Mouse (Mus musculus): ENCODE data around the gene Myl4.

Gene Myl4

GRCm38 (mm10) chr11:104604192-104604591 lies 53.7 kb downstream of the Myl4 start:
- DNase-seq (ENCODE audit: extremely low read depth, low read depth): no peak

DNA sequence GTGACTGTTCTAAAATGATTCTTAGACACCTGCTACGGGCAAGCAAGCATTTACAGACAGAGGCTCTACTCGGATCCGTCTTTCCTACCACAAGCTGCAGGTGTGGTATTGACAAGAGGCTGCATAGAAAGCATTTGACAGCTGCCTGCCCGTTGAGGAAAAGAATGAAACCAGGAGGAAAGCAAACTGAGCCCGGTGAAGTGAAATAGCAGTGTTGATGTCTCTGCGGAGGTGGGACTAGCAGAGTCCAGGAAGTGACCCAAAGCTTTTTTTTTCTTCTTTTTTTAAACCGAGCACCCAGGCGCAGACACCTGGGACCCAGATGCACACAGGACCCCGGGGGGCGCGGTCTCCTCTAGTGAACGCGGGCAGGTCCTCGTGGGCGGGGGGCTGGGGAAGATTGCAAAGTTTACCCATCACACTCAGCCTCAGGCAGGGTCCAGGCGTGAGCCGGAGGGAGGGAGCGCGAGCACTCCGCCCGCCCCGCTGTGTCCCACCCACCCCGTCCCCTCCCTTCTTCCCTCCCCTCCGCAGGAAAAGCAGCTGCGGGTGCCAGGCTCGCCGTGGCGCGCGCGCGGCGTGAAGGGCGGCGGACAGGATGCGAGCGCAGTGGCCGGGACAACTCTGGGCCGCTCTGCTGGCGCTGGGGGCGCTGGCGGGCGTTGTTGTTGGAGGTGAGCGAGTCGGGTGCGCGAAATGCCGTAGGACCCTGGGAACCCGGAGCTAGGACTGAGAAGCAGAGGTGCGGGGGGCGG lies 57.2 kb downstream of the Myl4 start, which contains the start of gene Itgb3:
Gene Itgb3 (plus strand): TSS at position 510 of the 755 bp plus-strand sequence.
- DNase-seq (ENCODE audit: extremely low read depth, low read depth): no peak

DNA sequence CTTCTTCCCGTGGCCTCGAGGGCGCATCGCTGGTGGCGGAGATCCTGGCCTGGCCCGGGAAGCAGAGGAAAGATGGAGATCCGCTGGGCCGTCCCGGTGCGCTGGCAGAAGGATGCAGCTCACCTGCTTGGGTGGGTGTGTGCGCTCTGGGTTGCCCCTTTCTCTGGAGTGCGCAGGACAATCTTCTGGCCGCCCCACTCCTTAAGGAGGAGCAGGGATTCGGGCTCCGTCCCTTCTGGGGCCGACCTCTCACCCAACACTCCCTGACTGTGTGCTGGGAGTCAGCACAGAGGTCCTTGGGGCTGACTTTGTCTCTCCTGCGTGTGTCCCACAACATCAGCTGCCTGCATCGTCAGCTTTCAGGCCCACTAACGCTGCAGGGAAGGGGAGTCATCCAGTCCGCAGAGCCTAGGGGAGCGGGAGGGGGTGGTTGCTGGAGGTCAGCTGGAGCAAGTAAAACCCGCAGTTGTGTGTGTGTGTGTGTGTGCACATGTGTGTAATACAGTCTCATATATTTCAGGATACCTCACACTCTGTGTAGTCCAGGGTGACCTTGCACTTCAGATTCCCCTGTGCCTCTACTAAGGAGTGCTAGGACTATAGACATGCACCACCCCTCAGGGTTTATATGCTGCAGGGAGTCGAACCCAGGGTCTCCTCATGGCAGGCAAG lies 57.9 kb downstream of the Myl4 start:
- DNase-seq (ENCODE audit: extremely low read depth, low read depth): no peak

DNA sequence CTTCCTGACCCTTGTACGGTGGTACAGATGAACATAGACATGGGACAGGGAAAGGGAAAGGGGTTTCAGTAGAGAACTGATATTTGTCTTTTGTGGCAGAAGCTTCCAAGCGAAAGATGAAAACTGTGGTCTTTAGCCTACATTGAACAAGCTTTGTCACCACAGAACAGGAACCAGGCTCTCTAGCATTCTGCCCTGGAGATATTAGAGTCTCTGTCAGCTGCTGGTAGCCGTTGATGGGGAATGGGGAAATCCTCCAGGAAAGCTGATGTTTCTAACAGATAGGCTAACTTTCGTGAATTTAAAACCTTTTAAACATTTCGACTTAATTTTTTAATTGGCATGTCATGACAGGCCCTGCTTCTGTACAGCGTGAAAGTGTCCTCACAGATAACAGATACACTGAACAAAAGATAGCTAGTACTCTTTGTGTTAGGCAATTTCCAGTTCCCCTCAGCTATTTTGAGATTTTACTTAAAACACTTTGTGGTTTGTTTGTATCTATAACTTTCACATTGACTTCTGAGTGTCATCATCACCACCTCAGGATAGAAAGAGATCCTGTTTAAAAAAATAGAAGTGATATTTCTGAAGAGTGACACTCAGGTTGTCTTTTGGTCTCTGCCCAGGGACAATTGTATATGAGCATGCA lies 58.7 kb downstream of the Myl4 start:
- peak; percentile 83 for DNase-seq (ENCODE audit: extremely low read depth, low read depth)

GRCm38 (mm10) chr11:104609733-104610132 lies 59.3 kb downstream of the Myl4 start:
- no peak for DNase-seq (ENCODE audit: extremely low read depth, low read depth)

- peak; percentile 80 for DNase-seq (ENCODE audit: extremely low read depth, low read depth)
Measured at GRCm38 (mm10) chr11:104611579-104612151, 61.2 kb downstream of the Myl4 start.

DNA sequence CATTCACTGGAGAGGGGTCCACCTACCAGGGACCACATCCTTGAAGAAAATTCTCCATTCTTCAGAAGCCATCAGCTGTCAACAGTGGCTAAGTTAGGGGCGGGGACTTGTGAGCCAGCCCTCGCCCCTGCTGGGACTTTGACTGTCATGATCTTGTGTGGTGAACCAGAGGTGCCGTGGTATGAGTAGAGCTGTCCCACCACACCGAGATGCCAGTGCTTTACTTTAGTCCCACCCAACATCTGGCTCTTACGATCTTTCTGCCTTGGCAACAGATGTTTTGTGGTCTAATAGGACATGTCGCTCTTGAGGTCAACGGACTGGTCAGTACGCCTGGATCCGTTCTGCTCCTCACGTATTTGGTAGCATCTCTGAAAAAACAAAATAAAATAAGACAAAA lies 63.1 kb downstream of the Myl4 start:
- DNase-seq (ENCODE audit: extremely low read depth, low read depth): no peak

DNA sequence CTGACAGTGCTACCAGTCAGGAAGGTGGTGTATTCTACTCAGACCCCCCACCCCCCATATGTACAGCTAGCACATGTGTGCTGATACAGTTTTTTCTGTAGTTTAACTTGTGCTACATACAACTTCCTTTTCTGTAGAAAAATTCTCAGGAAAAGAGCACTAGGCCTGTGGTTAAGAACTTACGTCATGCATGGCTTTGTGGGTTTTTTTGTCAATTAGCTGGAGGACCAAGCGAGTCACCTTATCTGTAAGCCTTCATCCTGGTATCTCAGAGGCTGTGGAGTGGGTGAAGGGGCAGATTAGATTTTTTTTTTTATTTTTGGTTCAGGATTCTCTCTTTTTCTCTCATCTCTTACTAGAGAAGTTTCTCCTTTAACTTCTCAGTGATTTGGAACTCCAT lies 63.7 kb downstream of the Myl4 start:
- DNase-seq (ENCODE audit: extremely low read depth, low read depth): peak; percentile 70

- DNase-seq (ENCODE audit: extremely low read depth, low read depth): no peak
Measured at GRCm38 (mm10) chr11:104616182-104616581, 65.7 kb downstream of the Myl4 start.

DNA sequence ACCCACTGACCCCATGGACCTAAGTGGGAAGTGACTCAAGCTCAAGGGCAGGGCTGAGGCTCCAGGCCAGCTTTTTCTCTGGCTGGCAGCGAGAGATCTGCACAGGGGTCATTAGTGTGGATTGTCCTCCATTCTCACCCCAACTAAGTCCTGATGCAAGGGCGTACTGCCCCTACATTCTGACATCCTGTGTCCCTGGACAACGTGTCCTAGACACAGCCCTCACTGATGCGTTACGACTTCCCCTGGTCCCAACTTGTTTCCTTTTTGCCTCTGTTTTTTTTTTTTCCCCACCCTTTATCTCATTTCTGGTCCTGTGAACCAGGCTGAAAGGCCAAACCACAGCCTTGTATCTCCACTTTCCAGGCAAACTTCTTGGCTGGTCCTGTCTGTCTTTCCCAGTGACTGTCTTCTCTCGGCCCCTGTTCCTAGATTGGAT lies 68.2 kb downstream of the Myl4 start:
- DNase-seq (ENCODE audit: extremely low read depth, low read depth): peak; percentile 62

GRCm38 (mm10) chr11:104619084-104620022 lies 68.9 kb downstream of the Myl4 start:
- DNase-seq (ENCODE audit: extremely low read depth, low read depth): no peak

- no peak for DNase-seq (ENCODE audit: extremely low read depth, low read depth)
Measured at GRCm38 (mm10) chr11:104622040-104622962, 71.8 kb downstream of the Myl4 start.

DNA sequence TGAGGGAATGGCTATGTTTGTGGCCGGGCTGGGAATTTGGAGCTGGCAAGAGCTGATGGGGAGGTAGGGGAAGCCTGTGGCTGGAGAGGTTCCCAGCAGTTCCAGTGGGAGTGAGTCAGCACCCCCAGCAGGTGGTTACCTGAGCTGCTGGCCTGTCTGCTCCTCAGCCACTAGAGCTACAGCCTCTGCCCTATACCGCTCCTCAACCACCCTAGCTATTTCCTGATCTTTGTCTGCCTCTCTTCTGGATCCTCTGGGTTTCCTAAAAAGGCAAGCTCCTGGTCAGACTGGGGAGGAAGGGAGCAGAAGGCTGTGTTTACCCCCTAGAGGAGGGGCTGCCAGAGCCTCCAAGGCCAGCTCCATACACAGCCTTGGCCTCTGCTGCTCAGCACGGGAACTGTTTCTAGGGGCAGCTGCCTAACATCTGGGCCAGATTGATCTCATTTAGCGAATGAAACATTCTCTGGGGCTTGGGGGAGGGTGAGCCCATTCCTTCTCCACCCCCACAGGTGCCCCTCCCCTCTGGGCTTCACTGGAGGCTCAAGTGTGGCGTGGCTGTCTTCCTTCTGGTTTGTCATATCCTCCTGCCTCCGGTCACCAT lies 74.4 kb downstream of the Myl4 start:
- no peak for DNase-seq (ENCODE audit: extremely low read depth, low read depth)

DNA sequence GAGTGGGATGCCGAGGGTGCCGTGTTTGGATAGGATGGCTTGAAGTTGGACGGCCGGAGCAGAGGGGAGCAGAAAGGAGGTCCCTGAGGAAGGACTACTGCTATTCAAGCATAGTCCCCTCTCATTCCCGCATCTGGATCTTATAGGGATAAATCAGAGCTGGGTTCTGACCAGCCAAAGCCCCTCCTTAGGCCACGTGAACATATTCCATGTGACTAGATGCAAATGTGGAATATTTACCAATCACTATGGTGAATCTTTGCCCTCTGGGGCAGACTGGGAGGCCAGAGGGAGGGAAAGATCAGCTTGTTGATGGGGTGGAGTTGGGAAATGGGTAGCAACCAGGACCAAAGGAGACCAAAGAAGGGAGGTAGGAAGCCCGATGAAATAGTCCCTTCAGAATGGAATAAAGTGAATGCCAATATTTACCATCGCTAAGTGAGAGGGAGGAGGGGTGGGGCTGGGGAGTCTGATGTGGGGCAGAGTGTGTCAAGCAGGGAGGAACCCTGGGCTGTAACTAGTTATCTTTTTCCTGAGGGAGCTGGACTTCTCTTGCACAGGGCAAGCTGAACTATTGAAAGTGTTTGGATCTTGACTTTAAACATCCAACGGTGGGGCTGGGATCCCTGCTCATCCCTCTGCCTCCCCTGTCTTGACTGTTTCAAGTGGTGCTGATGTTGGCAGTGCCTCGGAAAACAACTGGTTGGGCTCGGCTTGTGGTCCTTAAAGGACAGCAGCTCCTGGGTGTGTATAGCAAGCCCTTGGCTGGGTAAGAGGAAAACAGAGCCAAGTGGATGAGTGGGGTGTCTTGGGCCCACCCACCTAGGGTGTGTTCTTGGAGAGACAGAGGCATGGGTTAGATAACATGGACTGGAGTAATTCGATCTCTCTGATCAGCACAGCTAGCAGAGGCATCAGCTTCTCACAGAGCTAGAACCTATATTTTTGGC lies 75.3 kb downstream of the Myl4 start:
- DNase-seq (ENCODE audit: extremely low read depth, low read depth): no peak

GRCm38 (mm10) chr11:104626635-104627034 lies 76.2 kb downstream of the Myl4 start:
- DNase-seq (ENCODE audit: extremely low read depth, low read depth): no peak

GRCm38 (mm10) chr11:104627616-104628301 lies 77.3 kb downstream of the Myl4 start:
- DNase-seq (ENCODE audit: extremely low read depth, low read depth): no peak

GRCm38 (mm10) chr11:104628566-104628965 lies 78.1 kb downstream of the Myl4 start:
- DNase-seq (ENCODE audit: extremely low read depth, low read depth): no peak
